Mouse (Mus musculus): Measurements from ENCODE around the gene Abca3.

GRCm38 (mm10) chr17:24443409-24443808 lies 91.7 kb downstream of the Abca3 start:
- TF ChIP-seq POLR2A (IDR thresholded peaks at IDR 0.05; ENCODE audit: borderline replicate concordance, insufficient read depth, low read length) (no peak), CTCF (IDR thresholded peaks at IDR 0.05; ENCODE audit: borderline replicate concordance, insufficient read depth, low read depth, low read length) (no peak)
